Mouse (Mus musculus): Measurements from ENCODE around the gene Dhx8. TPM values are rescaled to one million over a fixed set of nuclear protein-coding genes. Genes with fewer than 3 reads are reported as not detected.

Gene Dhx8
- polyA plus RNA-seq, 1 experiment from 2014 or later, result 28.5 TPM

DNA sequence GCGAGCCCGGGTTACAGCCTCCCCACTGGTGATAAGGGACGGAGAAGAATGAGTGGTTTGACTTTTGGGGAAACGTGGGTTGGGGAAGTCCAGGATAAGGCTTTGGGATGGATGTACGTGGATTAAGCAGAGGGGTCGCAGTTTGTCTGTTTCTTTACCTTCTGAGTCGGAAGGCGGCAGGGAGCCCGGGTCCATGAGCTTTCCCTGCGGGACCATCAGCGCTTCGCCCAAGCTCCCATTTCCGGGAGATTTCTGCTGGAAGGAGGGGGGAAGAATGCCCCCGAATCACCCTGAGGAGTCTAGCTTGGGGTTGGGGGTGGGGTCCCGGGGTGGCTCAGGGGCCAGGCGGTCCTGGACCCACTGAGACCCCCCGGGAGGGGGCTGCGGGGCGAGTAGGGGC, 51.4 kb downstream of the Dhx8 start:
- H3K4me3 ChIP-seq (replicated peaks; ENCODE audit: low read length), result peak overlapping the region; percentile 57
- H3K27ac ChIP-seq (ENCODE audit: low read length), result no peak overlapping the region
- peak overlapping the region; percentile 62 for H3K9ac ChIP-seq (ENCODE audit: low read length)
- WGBS, result 3% methylated on average over 18 of the region's 19 CpGs
- H3K9me3 ChIP-seq (replicated peaks; ENCODE audit: control insufficient read depth, low read length), result no peaks in the 10 kb centered on the region
- H3K4me1 ChIP-seq (ENCODE audit: control insufficient read depth, insufficient read depth, low read length), result peaks cover 17% of the 10 kb centered on the region
- H3K27me3 ChIP-seq (ENCODE audit: control insufficient read depth, insufficient read depth, low read length), result peaks cover 53% of the 10 kb centered on the region
- no peak for ATAC-seq (ENCODE audit: insufficient read depth, low FRiP score)
- peak overlapping the region; percentile 81 for H3K4me2 ChIP-seq (ENCODE audit: low read depth, low read length)
- no peaks in the 10 kb centered on the region for H3K36me3 ChIP-seq (ENCODE audit: control insufficient read depth, insufficient read depth, low read length)

- H3K27ac ChIP-seq (ENCODE audit: low read length), result peak overlapping the region; percentile 10; the same call in 1 of the 2 replicates
- no peaks in the 10 kb centered on the region for H3K36me3 ChIP-seq (ENCODE audit: control insufficient read depth, insufficient read depth, low read length)
- peaks cover 53% of the 10 kb centered on the region for H3K27me3 ChIP-seq (ENCODE audit: control insufficient read depth, insufficient read depth, low read length)
- H3K9ac ChIP-seq (ENCODE audit: low read length), result peak overlapping the region; percentile 62
- peak overlapping the region; percentile 57 for H3K4me3 ChIP-seq (replicated peaks; ENCODE audit: low read length)
- H3K4me2 ChIP-seq (ENCODE audit: low read depth, low read length), result peak overlapping the region; percentile 81
- peak; percentile 26; the same call in 1 of the 2 replicates for ATAC-seq (ENCODE audit: insufficient read depth, low FRiP score)
- peaks cover 17% of the 10 kb centered on the region for H3K4me1 ChIP-seq (ENCODE audit: control insufficient read depth, insufficient read depth, low read length)
- under 1% methylated on average over 61 of the region's 67 CpGs for WGBS
- no peaks in the 10 kb centered on the region for H3K9me3 ChIP-seq (replicated peaks; ENCODE audit: control insufficient read depth, low read length)
Measured at GRCm38 (mm10) chr11:101784488-101785142, 51.9 kb downstream of the Dhx8 start.

- peak within 1 kb of the TSS; percentile 81 for H3K4me2 ChIP-seq (ENCODE audit: low read depth, low read length)
- no peaks in the 10 kb centered on the region for H3K9me3 ChIP-seq (replicated peaks; ENCODE audit: control insufficient read depth, low read length)
- peak; percentile 90 for ATAC-seq (ENCODE audit: insufficient read depth, low FRiP score)
- H3K4me3 ChIP-seq (replicated peaks; ENCODE audit: low read length), result peak within 1 kb of the TSS; percentile 57
- peak within 1 kb of the TSS; percentile 10; the same call in 1 of the 2 replicates for H3K27ac ChIP-seq (ENCODE audit: low read length)
- under 1% methylated on average over 35 of the region's 35 CpGs for WGBS
- H3K36me3 ChIP-seq (ENCODE audit: control insufficient read depth, insufficient read depth, low read length), result no peaks in the 10 kb centered on the region
- peak within 1 kb of the TSS; percentile 62 for H3K9ac ChIP-seq (ENCODE audit: low read length)
- peaks cover 19% of the 10 kb centered on the region for H3K4me1 ChIP-seq (ENCODE audit: control insufficient read depth, insufficient read depth, low read length)
- peaks cover 53% of the 10 kb centered on the region for H3K27me3 ChIP-seq (ENCODE audit: control insufficient read depth, insufficient read depth, low read length)
Measured at GRCm38 (mm10) chr11:101785143-101785851, 52.6 kb downstream of the Dhx8 start, which contains the start of gene Etv4. Etv4 (minus strand) TSS chr11:101785371.

- Histone ChIP-seq H3K4me3 (replicated peaks; ENCODE audit: low read length) (peak overlapping the region; percentile 57), H3K36me3 (ENCODE audit: control insufficient read depth, insufficient read depth, low read length) (no peaks in the 10 kb centered on the region), H3K27me3 (ENCODE audit: control insufficient read depth, insufficient read depth, low read length) (peaks cover 53% of the 10 kb centered on the region), H3K9me3 (replicated peaks; ENCODE audit: control insufficient read depth, low read length) (no peaks in the 10 kb centered on the region), H3K27ac (ENCODE audit: low read length) (no peak overlapping the region), H3K4me1 (ENCODE audit: control insufficient read depth, insufficient read depth, low read length) (peaks cover 25% of the 10 kb centered on the region), H3K4me2 (ENCODE audit: low read depth, low read length) (peak overlapping the region; percentile 81), H3K9ac (ENCODE audit: low read length) (0 out of 2 replicates have a peak overlapping the region, but pooled peaks have one; percentile 18)
- no peak for ATAC-seq (ENCODE audit: insufficient read depth, low FRiP score)
- WGBS, result 7% methylated on average over 7 of the region's 7 CpGs
Measured at GRCm38 (mm10) chr11:101785852-101786205, 53.1 kb downstream of the Dhx8 start.

GRCm38 (mm10) chr11:101786651-101787050, 53.9 kb downstream of the Dhx8 start:
- Histone ChIP-seq H3K9me3 (replicated peaks; ENCODE audit: control insufficient read depth, low read length) (no peaks in the 10 kb centered on the region), H3K4me1 (ENCODE audit: control insufficient read depth, insufficient read depth, low read length) (peaks cover 32% of the 10 kb centered on the region), H3K4me2 (ENCODE audit: low read depth, low read length) (no peak overlapping the region), H3K27ac (ENCODE audit: low read length) (no peak overlapping the region), H3K27me3 (ENCODE audit: control insufficient read depth, insufficient read depth, low read length) (peaks cover 48% of the 10 kb centered on the region), H3K36me3 (ENCODE audit: control insufficient read depth, insufficient read depth, low read length) (no peaks in the 10 kb centered on the region), H3K4me3 (replicated peaks; ENCODE audit: low read length) (no peak overlapping the region), H3K9ac (ENCODE audit: low read length) (no peak overlapping the region)
- ATAC-seq (ENCODE audit: insufficient read depth, low FRiP score), result no peak
- WGBS, result 57% methylated on average over 7 of the region's 7 CpGs

DNA sequence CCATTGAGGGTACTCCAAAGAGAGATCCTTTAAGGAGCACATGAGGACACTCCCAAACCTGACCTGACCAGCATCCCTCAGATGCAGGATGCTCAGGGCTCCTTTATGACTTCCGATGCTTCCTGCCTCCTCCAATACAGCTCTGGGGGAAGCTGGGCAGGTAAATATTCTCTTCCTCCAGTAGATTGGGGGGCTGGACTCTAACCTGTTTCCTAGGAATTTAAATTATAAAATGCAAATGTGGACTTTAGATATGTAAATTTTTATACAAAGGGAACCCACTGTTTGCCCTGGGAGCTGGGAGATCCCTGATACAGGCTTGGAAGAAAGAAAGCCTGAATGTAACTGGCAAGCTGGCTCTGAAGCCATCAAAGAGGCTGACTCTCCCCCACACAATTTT, 54.7 kb downstream of the Dhx8 start:
- no peak overlapping the region for H3K9ac ChIP-seq (ENCODE audit: low read length)
- no peak overlapping the region for H3K27ac ChIP-seq (ENCODE audit: low read length)
- WGBS, result 96% methylated on average over 1 of the region's 1 CpGs
- H3K4me2 ChIP-seq (ENCODE audit: low read depth, low read length), result no peak overlapping the region
- H3K27me3 ChIP-seq (ENCODE audit: control insufficient read depth, insufficient read depth, low read length), result peaks cover 40% of the 10 kb centered on the region
- H3K36me3 ChIP-seq (ENCODE audit: control insufficient read depth, insufficient read depth, low read length), result no peaks in the 10 kb centered on the region
- H3K4me1 ChIP-seq (ENCODE audit: control insufficient read depth, insufficient read depth, low read length), result peaks cover 34% of the 10 kb centered on the region
- H3K9me3 ChIP-seq (replicated peaks; ENCODE audit: control insufficient read depth, low read length), result no peaks in the 10 kb centered on the region
- H3K4me3 ChIP-seq (replicated peaks; ENCODE audit: low read length), result no peak overlapping the region
- ATAC-seq (ENCODE audit: insufficient read depth, low FRiP score), result no peak

DNA sequence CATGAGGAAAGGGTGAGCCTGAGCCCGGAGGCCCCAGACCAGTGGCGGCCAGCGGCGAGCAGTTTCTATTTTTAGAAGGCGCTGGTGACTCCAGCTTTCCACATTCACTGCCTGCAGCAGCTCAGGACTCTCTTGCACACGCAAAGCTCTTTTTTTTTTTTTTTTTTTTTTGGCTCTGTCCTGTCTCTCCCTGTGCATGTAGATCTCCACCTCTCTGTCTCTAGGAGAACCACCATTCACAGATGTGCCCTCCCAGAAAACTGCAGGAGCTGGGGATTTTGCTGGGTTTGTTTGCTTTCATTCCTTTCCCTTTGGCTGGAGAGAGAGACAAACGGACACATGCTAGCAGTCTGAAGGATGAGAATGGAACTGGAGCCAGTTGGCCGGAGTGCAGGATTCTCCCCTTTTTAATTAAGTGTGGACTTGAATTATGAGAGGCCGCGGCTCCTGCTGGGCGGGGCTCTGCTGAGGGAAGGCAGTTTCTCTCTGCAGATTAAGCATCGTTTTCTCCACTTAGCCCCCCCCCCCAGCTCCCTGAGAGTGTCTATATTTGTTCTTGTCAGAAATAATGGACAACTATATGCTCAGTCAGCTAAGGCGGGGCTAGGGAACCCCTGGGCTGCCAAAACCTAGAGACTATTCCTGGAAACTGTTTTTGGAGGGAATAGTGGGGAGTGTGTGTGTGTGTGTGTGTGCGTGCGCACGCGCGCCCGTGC, 58.2 kb downstream of the Dhx8 start:
- H3K36me3 ChIP-seq (ENCODE audit: control insufficient read depth, insufficient read depth, low read length), result no peaks in the 10 kb centered on the region
- ATAC-seq (ENCODE audit: insufficient read depth, low FRiP score), result peak; percentile 74
- peak overlapping the region; percentile 35 for H3K4me2 ChIP-seq (ENCODE audit: low read depth, low read length)
- H3K27ac ChIP-seq (ENCODE audit: low read length), result no peak overlapping the region
- H3K4me1 ChIP-seq (ENCODE audit: control insufficient read depth, insufficient read depth, low read length), result peaks cover 20% of the 10 kb centered on the region
- H3K27me3 ChIP-seq (ENCODE audit: control insufficient read depth, insufficient read depth, low read length), result peaks cover 17% of the 10 kb centered on the region
- WGBS, result 19% methylated on average over 19 of the region's 19 CpGs
- no peaks in the 10 kb centered on the region for H3K9me3 ChIP-seq (replicated peaks; ENCODE audit: control insufficient read depth, low read length)
- no peak overlapping the region for H3K9ac ChIP-seq (ENCODE audit: low read length)
- H3K4me3 ChIP-seq (replicated peaks; ENCODE audit: low read length), result no peak overlapping the region

GRCm38 (mm10) chr11:101797355-101797754, 64.6 kb downstream of the Dhx8 start:
- no peak for ATAC-seq (ENCODE audit: insufficient read depth, low FRiP score)
- Histone ChIP-seq H3K4me3 (replicated peaks; ENCODE audit: low read length) (no peak overlapping the region), H3K36me3 (ENCODE audit: control insufficient read depth, insufficient read depth, low read length) (no peaks in the 10 kb centered on the region), H3K4me2 (ENCODE audit: low read depth, low read length) (no peak overlapping the region), H3K9ac (ENCODE audit: low read length) (no peak overlapping the region), H3K27ac (ENCODE audit: low read length) (no peak overlapping the region), H3K27me3 (ENCODE audit: control insufficient read depth, insufficient read depth, low read length) (no peaks in the 10 kb centered on the region), H3K4me1 (ENCODE audit: control insufficient read depth, insufficient read depth, low read length) (no peaks in the 10 kb centered on the region; the same call in 1 of the 2 replicates), H3K9me3 (replicated peaks; ENCODE audit: control insufficient read depth, low read length) (no peaks in the 10 kb centered on the region)
- WGBS, result 80% methylated on average over 2 of the region's 2 CpGs

DNA sequence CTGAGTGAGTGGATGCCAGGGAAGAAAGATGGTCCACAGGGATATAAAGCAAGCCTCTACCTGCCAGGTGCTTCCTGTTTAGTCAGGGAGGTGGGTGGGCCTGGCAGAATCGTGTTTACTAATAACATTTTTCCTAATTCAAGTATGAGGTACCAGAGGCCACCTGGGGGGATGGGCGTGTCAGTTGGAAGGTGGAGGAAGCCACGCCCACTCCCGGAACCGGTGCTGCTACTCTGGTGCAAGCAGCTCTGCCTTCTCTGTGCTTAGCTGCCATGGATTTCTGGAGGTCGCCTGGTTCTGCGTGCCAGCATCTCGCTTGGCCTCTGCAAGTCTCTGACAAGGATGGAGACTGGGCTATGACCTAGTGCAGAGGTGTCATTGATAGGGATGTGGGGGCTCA, 65.4 kb downstream of the Dhx8 start:
- no peaks in the 10 kb centered on the region for H3K9me3 ChIP-seq (replicated peaks; ENCODE audit: control insufficient read depth, low read length)
- no peaks in the 10 kb centered on the region; the same call in 1 of the 2 replicates for H3K4me1 ChIP-seq (ENCODE audit: control insufficient read depth, insufficient read depth, low read length)
- no peaks in the 10 kb centered on the region for H3K27me3 ChIP-seq (ENCODE audit: control insufficient read depth, insufficient read depth, low read length)
- H3K4me3 ChIP-seq (replicated peaks; ENCODE audit: low read length), result no peak overlapping the region
- H3K36me3 ChIP-seq (ENCODE audit: control insufficient read depth, insufficient read depth, low read length), result no peaks in the 10 kb centered on the region
- ATAC-seq (ENCODE audit: insufficient read depth, low FRiP score), result no peak
- H3K9ac ChIP-seq (ENCODE audit: low read length), result no peak overlapping the region
- H3K4me2 ChIP-seq (ENCODE audit: low read depth, low read length), result no peak overlapping the region
- 25% methylated on average over 8 of the region's 8 CpGs for WGBS
- H3K27ac ChIP-seq (ENCODE audit: low read length), result no peak overlapping the region

All from stomach, embryonic 16.5 days (tissue).